Mouse (Mus musculus) embryonic fibroblast, embryonic 13.5 days (primary cell): ENCODE data around the gene Iqschfp. TPM values are rescaled to one million over a fixed set of nuclear protein-coding genes. Genes with fewer than 3 reads are reported as not detected.
"Not testable (repeated sequence)": the region's sequence is repeated elsewhere in the genome, so short reads cannot be mapped to it uniquely, and the experiment has no call there.

Source experiments
- H3K27ac ChIP-seq: 2 replicates; pipeline ENCODE4 v1.5.1; 2012; ENCODE audit warnings: low read length, control low read depth, inconsistent platforms; ENCODE audit not compliant: insufficient read depth
- H3K4me1 ChIP-seq: 2 replicates; pipeline ENCODE4 v1.6.1; 2011; ENCODE audit warnings: low read length; ENCODE audit not compliant: control insufficient read depth, insufficient read depth
- H3K4me3 ChIP-seq: 2 replicates; pipeline ENCODE4 v1.5.1; 2011; ENCODE audit warnings: mild to moderate bottlenecking, control low read depth, low read length; ENCODE audit not compliant: insufficient read depth
- CTCF ChIP-seq: IDR thresholded peaks from 2 replicates; pipeline ENCODE4 v1.5.1; 2011; ENCODE audit warnings: mild to moderate bottlenecking, control low read depth, low read length, moderate library complexity, borderline replicate concordance; ENCODE audit not compliant: insufficient read depth
- POLR2A ChIP-seq: IDR thresholded peaks from 2 replicates; pipeline ENCODE4 v1.6.1; 2011; ENCODE audit warnings: low read depth, mild to moderate bottlenecking, control low read depth, low read length, moderate library complexity
- polyA plus RNA-seq: library from polyadenylated mRNA; stranded (reverse); fragments of >200 nt; gene quantifications from 2 replicates; pipeline ENCODE4 v1.2.4, GENCODE M21; 2011; ENCODE audit warnings: low read depth; ENCODE audit not compliant: missing spikeins, insufficient read length

The Iqschfp gene
- polyA plus RNA-seq, 1 experiment: not detected

- TF ChIP-seq POLR2A (no peak), CTCF (peak; percentile 51; the same call in 1 of the 2 replicates)
- Histone ChIP-seq H3K4me1 (no peaks in the 10 kb centered on the region), H3K4me3 (no peak overlapping the region), H3K27ac (no peak overlapping the region)
These were observed 167.2 kb downstream of the Iqschfp start for GRCm38 (mm10) chr3:68059162-68059800.

- Histone ChIP-seq H3K4me3 (no peak within 1 kb of the TSS), H3K4me1 (no peaks in the 10 kb centered on the region), H3K27ac (no peak within 1 kb of the TSS)
- no peak for TF ChIP-seq CTCF
- no peak for TF ChIP-seq POLR2A
These were observed 172.7 kb downstream of the Iqschfp start, which contains the start of gene Schip1 for GRCm38 (mm10) chr3:68064731-68065130. TSS of gene Schip1 (plus strand) at chr3:68064802.

- Histone ChIP-seq H3K4me3 (no peak overlapping the region), H3K4me1 (no peaks in the 10 kb centered on the region), H3K27ac (no peak overlapping the region)
- no peak for TF ChIP-seq POLR2A
- no peak for TF ChIP-seq CTCF
These were observed 179.7 kb downstream of the Iqschfp start for GRCm38 (mm10) chr3:68071395-68072386.

GRCm38 (mm10) chr3:68077406-68077805 is 185.4 kb downstream of the Iqschfp start:
- H3K4me1 ChIP-seq: no peaks in the 10 kb centered on the region
- no peak overlapping the region for H3K27ac ChIP-seq
- TF ChIP-seq POLR2A (no peak), CTCF (no peak)
- H3K4me3 ChIP-seq: no peak overlapping the region

GRCm38 (mm10) chr3:68085024-68085423 is 193.0 kb downstream of the Iqschfp start:
- TF ChIP-seq POLR2A (no peak), CTCF (no peak)
- no peak overlapping the region for H3K27ac ChIP-seq
- H3K4me3 ChIP-seq: no peak overlapping the region
- H3K4me1 ChIP-seq: peaks cover 5% of the 10 kb centered on the region; the same call in 1 of the 2 replicates

- H3K27ac ChIP-seq: no peak overlapping the region
- H3K4me3 ChIP-seq: no peak overlapping the region
- H3K4me1 ChIP-seq: no peaks in the 10 kb centered on the region
- TF ChIP-seq POLR2A (no peak), CTCF (no peak)
These were observed 200.1 kb downstream of the Iqschfp start for GRCm38 (mm10) chr3:68092108-68092507.

GRCm38 (mm10) chr3:68096724-68097431 is 204.8 kb downstream of the Iqschfp start:
- H3K4me1 ChIP-seq: no peaks in the 10 kb centered on the region; the same call in 1 of the 2 replicates
- H3K4me3 ChIP-seq: no peak overlapping the region
- H3K27ac ChIP-seq: no peak overlapping the region
- TF ChIP-seq CTCF: no peak
- TF ChIP-seq POLR2A: no peak

GRCm38 (mm10) chr3:68099561-68099960 is 207.5 kb downstream of the Iqschfp start:
- H3K4me1 ChIP-seq, H3K27ac ChIP-seq, H3K4me3 ChIP-seq: not testable (repeated sequence)

GRCm38 (mm10) chr3:68101343-68101742 is 209.3 kb downstream of the Iqschfp start:
- H3K27ac ChIP-seq: no peak overlapping the region
- TF ChIP-seq POLR2A (no peak), CTCF (no peak)
- no peak overlapping the region for H3K4me3 ChIP-seq
- H3K4me1 ChIP-seq: no peaks in the 10 kb centered on the region; the same call in 1 of the 2 replicates
